Mouse (Mus musculus) heart, adult 18-20 months (tissue): Measurements from ENCODE around the gene Avl9. TPM values are rescaled to one million over a fixed set of nuclear protein-coding genes. Genes with fewer than 3 reads are reported as not detected.

Experiments
- DNase-seq, 2 experiments: peaks; one replicate each; pipeline ENCODE4 v3.0.0; 2021 to 2022; ENCODE audit warnings: mixed read lengths in 1 of 2
- long read RNA-seq, 2 experiments: library from polyadenylated mRNA; stranded (forward); transcript quantifications; one replicate each; pipeline ENCODE4 v2.0.0; 2021
- total RNA-seq, 2 experiments: library from RNA; stranded (reverse); gene quantifications; 2 replicates each; pipeline ENCODE4 v1.2.3; 2021

The Avl9 gene
- total RNA-seq = 1 to 10 TPM; 4.9 to 7.6 TPM
- long read RNA-seq, experiment 1, full-length matches to known transcripts = 1 of 2 reads
- long read RNA-seq, experiment 1, partial matches to known transcripts = 1 of 2 reads
- long read RNA-seq, experiment 1, other reads (novel, unspliced or antisense) = 0 of 2 reads
- long read RNA-seq, experiment 2 = 0 reads

- peak; percentile 99 for DNase-seq
These were observed at the start of gene Avl9 for GRCm38 (mm10) chr6:56714574-56715269. Gene Avl9, plus strand, starts transcription at chr6:56714899.

DNA sequence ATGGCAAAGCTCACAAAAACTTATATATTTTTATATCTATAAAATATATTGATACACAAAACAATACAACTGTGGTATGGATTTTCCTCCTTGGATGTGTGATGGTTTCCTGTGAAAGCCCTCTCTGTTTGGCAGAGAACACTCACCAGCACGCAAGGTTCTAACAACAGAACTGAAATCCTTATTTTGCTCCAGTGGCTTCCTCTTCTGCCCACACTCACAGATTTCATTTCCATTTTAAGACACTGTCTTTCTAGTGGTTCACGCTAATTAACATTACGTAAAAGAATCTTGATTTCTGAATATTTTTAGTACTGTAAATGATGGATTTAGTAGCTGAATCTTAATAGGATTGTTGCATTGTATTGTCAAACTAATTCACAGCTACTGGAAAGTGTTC, 26.5 kb upstream of the Avl9 start:
- DNase-seq = no peak

- peak; percentile 52 to 79 for DNase-seq
These were observed 23.5 kb upstream of the Avl9 start for GRCm38 (mm10) chr6:56691205-56691604.

GRCm38 (mm10) chr6:56692445-56692844, 22.3 kb upstream of the Avl9 start:
- no peak for DNase-seq

DNA sequence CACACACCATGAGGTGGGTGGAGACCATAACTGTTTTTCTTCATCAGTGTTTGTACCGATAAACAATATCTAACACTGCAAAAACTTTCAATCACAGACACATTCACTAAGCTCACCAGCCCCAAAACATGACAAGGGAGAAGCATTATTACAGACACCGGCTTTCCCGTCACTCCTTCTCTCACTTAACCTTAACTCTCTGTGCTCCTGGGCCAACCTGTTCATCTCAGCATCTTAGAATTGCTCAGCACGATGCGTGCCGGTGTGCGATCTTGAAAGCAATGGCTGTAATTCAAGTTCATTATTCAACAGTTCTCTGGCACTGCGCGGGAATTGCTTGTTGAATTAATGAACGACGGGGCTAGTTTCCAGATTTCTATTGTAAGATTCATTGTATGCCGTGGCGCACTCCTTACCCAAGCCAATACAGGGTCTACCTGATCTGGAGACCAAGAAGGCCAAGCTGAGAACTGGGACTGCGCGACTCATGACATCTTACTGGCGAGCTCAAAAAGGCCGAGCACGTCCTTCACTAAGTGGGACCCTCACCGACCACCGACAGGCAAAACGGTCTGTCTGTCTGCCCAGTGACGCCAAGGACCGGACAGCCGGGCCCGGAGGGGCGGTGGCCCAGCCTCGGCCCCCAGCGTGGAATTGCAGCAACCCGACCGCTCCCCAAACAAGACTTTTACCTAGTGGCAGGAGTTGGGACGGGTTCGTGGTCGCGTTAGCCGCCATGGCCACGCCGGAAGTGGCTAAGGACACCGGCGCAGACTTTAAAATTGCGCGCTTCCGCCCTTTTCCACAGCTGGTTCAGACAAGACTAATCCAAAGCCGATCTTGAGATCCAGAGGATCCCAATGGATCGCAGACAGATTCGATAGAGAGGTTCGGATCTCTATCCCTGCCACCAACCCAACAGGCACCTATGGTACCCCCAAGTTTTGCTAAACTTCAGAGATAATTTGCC, 10.5 kb upstream of the Avl9 start, which contains the start of gene Lsm5:
Gene Lsm5, minus strand, starts transcription at position 780 of the 970 bp plus-strand sequence.
- peak; percentile 90 to 97 for DNase-seq

GRCm38 (mm10) chr6:56714186-56714573, 519 bp upstream of the Avl9 start:
- no peak for DNase-seq

- DNase-seq = peak in 1 of 2 experiments; percentile 31
These were observed 569 bp downstream of the Avl9 start for GRCm38 (mm10) chr6:56715270-56715666.

GRCm38 (mm10) chr6:56719071-56719470, 4.4 kb downstream of the Avl9 start:
- no peak for DNase-seq

DNA sequence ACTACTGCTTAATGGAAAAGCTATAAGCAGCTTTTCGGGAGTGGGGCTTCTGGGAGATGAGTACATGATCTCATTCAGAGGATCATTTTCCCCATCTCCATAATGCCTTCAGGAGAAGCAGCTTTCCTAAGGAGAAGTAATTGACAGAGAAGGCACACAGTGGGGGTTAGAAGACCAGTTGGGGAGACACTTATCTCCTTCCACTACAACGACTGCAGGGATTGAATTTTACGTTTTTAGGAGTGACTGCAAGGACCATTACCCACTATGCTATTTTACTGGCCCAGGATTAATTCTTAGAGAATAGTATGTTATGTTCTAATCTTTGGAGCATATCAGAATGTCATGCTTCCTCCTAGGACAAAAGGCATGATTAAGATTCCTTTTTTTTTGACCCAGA, 6.2 kb downstream of the Avl9 start:
- no peak for DNase-seq

GRCm38 (mm10) chr6:56732545-56732944, 17.8 kb downstream of the Avl9 start:
- DNase-seq = no peak

- DNase-seq = no peak
These were observed 31.3 kb downstream of the Avl9 start for GRCm38 (mm10) chr6:56745950-56746543.

GRCm38 (mm10) chr6:56753719-56754118, 39.0 kb downstream of the Avl9 start:
- DNase-seq = no peak

- no peak for DNase-seq
These were observed 41.4 kb downstream of the Avl9 start for GRCm38 (mm10) chr6:56756117-56756516.

GRCm38 (mm10) chr6:56759324-56759723, 44.6 kb downstream of the Avl9 start:
- DNase-seq = no peak

DNA sequence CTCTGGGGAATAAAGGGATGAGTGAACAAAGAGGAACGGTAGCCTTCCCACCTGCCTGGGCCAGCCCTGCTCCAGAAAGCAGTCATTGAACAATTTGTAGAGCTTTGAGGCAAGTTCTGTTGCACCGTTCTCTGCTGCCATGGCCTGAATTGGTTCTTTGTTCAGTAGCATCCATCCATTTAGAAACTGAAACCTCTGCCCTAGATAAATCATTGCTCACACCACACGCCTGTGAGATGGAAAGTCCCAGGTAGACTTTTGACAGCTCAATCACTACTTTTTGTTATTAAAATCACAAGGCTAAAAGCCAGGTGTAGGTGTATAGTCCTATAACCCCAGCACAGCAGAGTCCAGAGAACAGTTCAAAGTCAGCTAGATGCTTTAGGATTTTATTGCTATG, 50.6 kb downstream of the Avl9 start:
- DNase-seq = no peak

DNA sequence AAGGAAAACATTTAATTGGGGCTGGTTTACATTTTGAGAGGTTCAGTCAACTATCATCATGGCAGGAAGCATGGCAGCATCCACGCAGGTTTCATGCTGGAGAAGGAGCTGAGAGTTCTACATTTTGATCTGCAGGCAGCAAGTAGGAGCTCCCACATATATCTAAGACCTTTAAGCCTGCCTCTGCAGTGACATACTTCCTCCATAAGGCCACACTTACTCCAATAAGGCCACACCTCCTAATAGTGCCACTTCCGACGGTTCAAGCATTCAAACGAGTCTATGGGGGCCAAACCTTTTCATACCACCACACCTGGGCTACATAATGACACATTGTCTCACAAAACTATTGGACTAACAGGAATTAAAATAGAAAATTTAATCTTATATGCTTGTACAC, 51.0 kb downstream of the Avl9 start:
- no peak for DNase-seq

DNA sequence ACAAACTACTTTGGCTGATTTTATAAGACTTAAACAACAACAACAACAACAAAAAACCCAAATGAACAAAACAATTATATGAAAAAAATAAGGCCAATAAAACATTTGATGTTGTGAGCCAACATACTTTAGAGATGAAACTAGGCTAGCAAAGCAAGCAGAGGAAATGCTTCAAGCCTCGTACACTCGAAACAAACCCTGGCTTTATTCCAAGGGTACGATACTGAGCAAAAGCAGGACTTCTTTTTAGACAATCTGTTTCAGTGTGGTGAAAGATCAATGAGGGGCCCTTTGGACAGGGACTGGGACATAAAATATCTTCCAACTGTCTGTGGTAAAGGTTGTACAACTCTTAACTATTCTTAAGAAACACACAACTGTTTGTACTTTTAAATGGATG, 61.1 kb downstream of the Avl9 start:
- DNase-seq = peak in 1 of 2 experiments; percentile 40

DNA sequence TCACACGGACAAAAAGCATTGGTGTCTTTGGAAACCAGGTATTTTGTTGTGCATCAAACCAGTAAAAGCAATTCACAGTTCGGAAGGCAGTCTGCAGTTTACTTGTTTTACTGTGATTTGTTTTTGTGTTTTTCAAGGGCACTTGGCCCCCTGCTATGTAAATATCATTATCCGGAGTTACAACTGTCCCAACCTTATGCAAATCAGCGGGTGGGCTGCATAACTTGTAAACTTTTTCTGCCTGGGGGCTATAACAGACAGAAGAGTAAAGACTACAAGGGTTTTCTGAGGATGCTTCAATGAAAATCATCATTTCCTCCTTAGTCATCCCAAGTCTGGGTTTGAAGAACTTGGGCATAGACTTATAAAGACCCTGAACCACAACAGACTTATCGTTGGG, 64.9 kb downstream of the Avl9 start:
- DNase-seq = no peak

DNA sequence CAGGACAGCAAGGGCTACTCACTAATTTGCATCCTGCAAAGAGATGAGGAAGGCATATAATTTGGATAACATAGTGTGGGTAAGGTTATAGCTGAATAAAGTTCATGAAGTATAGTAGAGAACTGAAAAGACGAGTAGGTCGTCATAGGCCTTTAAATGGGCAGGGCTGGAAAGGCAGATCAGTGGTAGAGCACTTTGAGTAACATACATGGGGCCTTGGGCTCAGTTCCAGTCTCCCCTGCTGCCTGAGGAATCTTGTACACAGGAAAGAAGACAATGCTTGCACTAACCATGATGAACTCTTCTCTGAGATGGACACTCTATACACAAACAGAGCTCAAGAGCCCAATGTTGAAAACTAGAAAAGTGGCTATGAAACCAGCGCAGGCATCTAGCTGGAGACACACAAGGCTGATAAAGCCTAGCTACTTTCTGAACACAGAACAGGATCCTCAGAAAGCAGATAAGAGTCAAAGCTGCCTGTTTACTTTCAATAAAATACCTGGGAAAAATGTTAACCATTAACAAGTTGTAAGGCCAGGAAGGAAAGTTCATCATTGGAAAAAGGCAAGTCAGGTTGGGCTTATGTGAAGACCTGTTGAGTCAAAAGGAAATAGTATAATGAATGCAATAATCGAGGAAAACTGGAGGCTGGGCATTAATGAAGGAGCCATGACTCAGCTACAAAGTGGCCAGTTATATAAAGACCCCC, 69.0 kb downstream of the Avl9 start:
- DNase-seq = no peak

DNA sequence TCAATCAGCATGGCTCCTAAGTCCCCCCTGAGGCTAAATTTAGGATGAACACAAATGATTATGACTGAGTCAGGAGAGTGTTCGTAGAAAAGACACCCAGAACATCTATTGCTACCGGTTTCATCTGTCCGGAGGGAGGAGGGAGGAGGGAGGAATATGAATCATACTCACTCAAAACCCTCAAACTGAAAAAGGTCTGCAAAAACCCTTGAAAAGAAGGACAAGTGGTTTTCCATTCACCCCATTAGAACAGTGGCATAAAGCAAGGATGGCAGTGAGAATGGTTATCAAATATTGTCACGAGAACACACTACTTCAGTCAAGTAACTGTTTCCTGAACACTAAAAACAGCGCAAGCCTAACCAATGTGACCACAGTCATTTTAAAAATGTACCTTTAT, 70.4 kb downstream of the Avl9 start:
- DNase-seq = no peak

- no peak for DNase-seq
These were observed 73.0 kb downstream of the Avl9 start for GRCm38 (mm10) chr6:56787668-56788067.

GRCm38 (mm10) chr6:56789336-56789735, 74.6 kb downstream of the Avl9 start:
- DNase-seq = no peak
